Mouse (Mus musculus) brain, embryonic 14.5 days (tissue): ENCODE measurements at regions not wholly inside any gene's neighbourhood (a gene's known extent, or its start where the extent isn't known, plus 50 kb on each side); places are given as distances from the start of the nearest gene placed in this dataset.

ENCODE experiments used
- CTCF ChIP-seq: fragments of 200-500 bp; IDR thresholded peaks from 2 replicates; pipeline ENCODE4 v1.5.1; 2012; ENCODE audit warnings: inconsistent platforms, mild to moderate bottlenecking, moderate library complexity, borderline replicate concordance; ENCODE audit not compliant: insufficient read depth, insufficient read length; ENCODE audit errors: extremely low read depth
- POLR2A ChIP-seq: fragments of 200-500 bp; IDR thresholded peaks from 2 replicates; pipeline ENCODE4 v1.6.1; 2012; ENCODE audit warnings: mild to moderate bottlenecking, inconsistent platforms, borderline replicate concordance; ENCODE audit not compliant: poor library complexity, insufficient read depth, insufficient read length, severe bottlenecking; ENCODE audit errors: extremely low read depth

- TF ChIP-seq CTCF (no peak), POLR2A (no peak)
These were observed 87.6 kb downstream of the Chst2 start for GRCm38 (mm10) chr9:95318926-95319325.
